Mouse (Mus musculus): ENCODE results near the gene Vti1a. TPM values are rescaled to one million over a fixed set of nuclear protein-coding genes. Genes with fewer than 3 reads are reported as not detected.
A peak's percentile ranks its signal among the peaks of the same experiment; 100 is the strongest.

Vti1a gene
- polyA plus RNA-seq, 1 experiment from 2014 or later, result 24.5 TPM

DNA sequence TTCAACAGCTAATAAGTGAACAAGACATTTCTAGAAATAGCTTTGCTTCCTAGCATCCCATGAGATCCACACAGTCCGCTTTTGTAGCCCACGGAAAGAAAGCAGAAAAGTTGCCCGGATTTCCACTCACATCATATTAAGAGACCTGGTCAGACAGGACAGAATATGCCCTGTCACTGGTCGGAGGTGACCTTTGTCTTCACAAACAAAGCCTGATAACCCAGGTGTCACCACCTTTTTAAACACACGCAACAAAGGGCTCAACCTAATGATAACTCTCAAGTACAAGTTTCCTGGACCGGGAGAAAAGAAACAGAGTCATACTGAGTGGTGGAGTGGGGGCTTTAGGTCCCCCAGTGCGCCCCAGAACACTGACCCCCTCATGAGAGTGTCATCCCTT lies 236.2 kb downstream of the Vti1a start:
- H3K9me3 ChIP-seq (replicated peaks), result no peaks in the 10 kb centered on the region
- no peaks in the 10 kb centered on the region for H3K36me3 ChIP-seq
- 0 out of 2 replicates have a peak overlapping the region, but pooled peaks have one; percentile 3 for H3K4me2 ChIP-seq
- H3K9ac ChIP-seq, result no peak overlapping the region
- H3K27ac ChIP-seq, result peak overlapping the region; percentile 57; the same call in 1 of the 2 replicates
- 78% methylated on average over 7 of the region's 7 CpGs for WGBS (ENCODE audit: insufficient replicate concordance)
- H3K4me3 ChIP-seq, result no peak overlapping the region
- H3K27me3 ChIP-seq (replicated peaks), result no peaks in the 10 kb centered on the region
- no peak for ATAC-seq
- H3K4me1 ChIP-seq, result peaks cover 67% of the 10 kb centered on the region

DNA sequence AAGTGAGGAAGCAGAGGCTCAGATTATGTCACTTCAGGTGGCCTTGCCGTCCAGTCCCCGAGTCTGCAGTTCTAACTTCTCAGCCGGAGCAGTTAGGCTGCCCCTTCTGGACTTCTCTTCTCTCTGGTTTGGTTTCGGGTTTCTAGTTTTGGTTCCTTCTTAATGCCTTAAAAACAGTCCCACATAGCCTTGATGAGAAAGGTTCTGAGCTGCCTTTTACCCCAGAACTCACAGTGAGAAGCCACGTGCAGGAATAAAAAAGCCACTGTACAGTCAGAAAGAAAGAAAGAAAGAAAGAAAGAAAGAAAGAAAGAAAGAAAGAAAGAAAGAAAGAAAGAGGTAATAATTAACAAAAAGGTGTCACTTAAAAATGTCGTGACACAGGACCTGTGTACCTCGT lies 236.8 kb downstream of the Vti1a start:
- H3K4me1 ChIP-seq, result peaks cover 67% of the 10 kb centered on the region
- H3K9me3 ChIP-seq (replicated peaks), result no peaks in the 10 kb centered on the region
- H3K9ac ChIP-seq, result no peak overlapping the region
- H3K4me3 ChIP-seq, result no peak overlapping the region
- ATAC-seq, result no peak
- 60% methylated on average over 7 of the region's 7 CpGs for WGBS (ENCODE audit: insufficient replicate concordance)
- 0 out of 2 replicates have a peak overlapping the region, but pooled peaks have one; percentile 31 for H3K4me2 ChIP-seq
- no peaks in the 10 kb centered on the region for H3K36me3 ChIP-seq
- H3K27me3 ChIP-seq (replicated peaks), result no peaks in the 10 kb centered on the region
- H3K27ac ChIP-seq, result peak overlapping the region; percentile 57

DNA sequence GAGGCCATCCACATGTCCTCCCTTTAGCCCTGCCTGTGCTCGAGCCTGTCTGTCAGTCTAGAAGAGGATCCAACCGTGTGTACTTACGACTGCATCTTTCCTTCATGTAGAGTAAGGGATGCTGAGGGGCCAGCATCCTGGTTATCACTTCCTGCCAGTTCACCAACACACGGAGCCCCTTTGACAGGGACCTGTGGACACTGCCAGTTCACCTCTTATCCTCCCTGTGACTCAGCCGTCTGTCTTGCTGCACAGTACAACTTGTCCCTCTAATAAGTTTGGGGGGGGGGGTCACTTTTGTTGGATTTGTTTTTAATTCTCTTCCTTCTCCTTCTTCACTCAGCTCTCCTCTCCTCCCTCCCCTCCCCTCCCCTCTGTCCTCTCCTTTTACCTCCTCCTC lies 238.2 kb downstream of the Vti1a start:
- peak; percentile 66; the same call in 1 of the 2 replicates for ATAC-seq
- 25% methylated on average over 5 of the region's 5 CpGs for WGBS (ENCODE audit: insufficient replicate concordance)

DNA sequence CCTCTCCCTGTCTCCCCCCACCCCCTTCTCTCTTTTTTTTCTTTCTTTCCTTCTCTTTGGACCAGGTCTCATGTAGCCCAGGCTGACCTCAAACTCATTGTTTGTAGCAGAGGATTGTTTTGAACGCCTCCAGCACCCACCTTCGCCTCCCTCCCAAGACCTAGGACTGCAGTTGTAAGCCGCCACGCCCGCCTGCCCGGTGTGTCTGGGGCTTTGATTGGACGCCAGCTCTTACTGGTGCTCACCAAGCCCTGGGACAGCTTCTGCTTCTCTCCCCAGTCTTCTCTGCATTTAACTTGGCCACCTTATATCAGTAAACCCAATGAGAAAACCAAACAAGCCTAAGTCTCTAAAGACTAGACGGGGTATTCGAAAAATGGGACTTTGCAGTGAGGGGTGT lies 238.6 kb downstream of the Vti1a start:
- no peaks in the 10 kb centered on the region for H3K27me3 ChIP-seq (replicated peaks)
- no peak overlapping the region for H3K9ac ChIP-seq
- peak; percentile 65 for ATAC-seq
- peak overlapping the region; percentile 25 for H3K4me2 ChIP-seq
- no peaks in the 10 kb centered on the region for H3K36me3 ChIP-seq
- H3K9me3 ChIP-seq (replicated peaks), result no peaks in the 10 kb centered on the region
- peaks cover 58% of the 10 kb centered on the region for H3K4me1 ChIP-seq
- H3K27ac ChIP-seq, result no peak overlapping the region
- no peak overlapping the region for H3K4me3 ChIP-seq
- WGBS (ENCODE audit: insufficient replicate concordance), result 62% methylated on average over 9 of the region's 9 CpGs

More for the DNA sequence above, 238.2 kb downstream of the Vti1a start:
- Histone ChIP-seq H3K4me2 (peak overlapping the region; percentile 25), H3K27ac (no peak overlapping the region), H3K36me3 (no peaks in the 10 kb centered on the region), H3K4me1 (peaks cover 58% of the 10 kb centered on the region), H3K27me3 (replicated peaks) (no peaks in the 10 kb centered on the region), H3K9ac (no peak overlapping the region), H3K9me3 (replicated peaks) (no peaks in the 10 kb centered on the region), H3K4me3 (no peak overlapping the region)

DNA sequence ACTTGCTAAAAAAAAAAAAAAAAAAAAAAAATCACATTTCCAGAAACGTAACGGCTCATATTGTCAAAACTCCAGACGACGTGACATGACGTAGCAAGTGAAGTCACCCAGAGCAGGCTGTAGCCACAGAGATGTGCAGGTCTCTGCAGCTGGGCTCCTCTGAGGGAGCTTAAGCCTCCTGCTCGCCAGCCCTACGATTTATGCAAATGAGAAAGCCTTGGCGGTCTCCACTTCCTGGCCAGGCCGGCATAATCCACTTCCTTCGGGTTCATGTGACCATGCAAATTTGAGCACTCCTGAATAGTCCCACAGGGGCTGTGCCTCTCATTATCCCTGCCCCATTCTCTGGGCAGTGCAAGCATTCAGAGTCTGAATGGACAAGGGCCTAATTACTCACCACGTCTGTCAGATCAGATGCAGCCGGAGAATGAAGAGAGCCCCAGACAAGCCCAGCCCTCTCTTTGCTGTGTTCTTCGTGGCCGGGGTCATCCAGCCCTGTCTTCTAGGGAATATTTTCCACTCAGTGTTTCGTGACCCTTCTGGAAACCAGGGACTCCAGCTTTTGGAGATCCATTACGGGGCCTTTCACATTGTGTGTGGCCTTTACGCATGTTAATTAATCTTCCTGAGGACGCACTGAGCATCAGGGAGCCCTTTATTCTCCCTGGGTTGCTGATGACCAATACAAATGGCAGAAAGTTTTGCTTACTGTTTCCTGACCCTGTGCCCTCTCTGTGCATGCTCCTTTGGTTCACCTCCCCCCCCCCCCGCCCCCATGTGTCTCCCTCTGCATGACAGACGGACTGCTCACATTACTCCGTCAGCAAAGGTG lies 240.3 kb downstream of the Vti1a start:
- Histone ChIP-seq H3K4me1 (peaks cover 52% of the 10 kb centered on the region), H3K27me3 (replicated peaks) (no peaks in the 10 kb centered on the region), H3K27ac (0 out of 2 replicates have a peak overlapping the region, but pooled peaks have one; percentile 6), H3K4me2 (peak overlapping the region; percentile 32), H3K4me3 (no peak overlapping the region), H3K9ac (no peak overlapping the region), H3K36me3 (no peaks in the 10 kb centered on the region), H3K9me3 (replicated peaks) (no peaks in the 10 kb centered on the region)
- WGBS (ENCODE audit: insufficient replicate concordance), result 37% methylated on average over 21 of the region's 21 CpGs
- 0 out of 2 replicates have a peak, but pooled peaks have one; percentile 17 for ATAC-seq

DNA sequence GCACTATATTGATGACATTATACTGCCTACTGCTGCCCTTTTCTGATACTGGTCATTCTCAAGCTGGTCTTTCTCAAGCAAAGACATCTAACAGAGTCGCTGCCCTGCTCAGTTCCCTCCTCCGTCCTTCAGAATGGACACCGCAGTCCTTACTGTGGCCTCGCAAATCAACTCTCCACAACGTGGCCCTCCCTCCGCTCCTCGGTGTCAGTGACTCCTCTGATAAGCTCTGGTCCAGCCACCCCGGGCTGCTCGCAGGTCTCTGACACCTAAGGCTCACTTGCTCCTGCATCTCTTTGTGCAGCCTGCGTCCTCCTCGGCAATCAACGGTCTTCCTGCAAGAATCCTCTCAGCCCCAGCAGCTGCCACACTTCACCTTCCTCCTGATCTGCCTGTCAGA lies 243.2 kb downstream of the Vti1a start:
- H3K4me3 ChIP-seq, result no peak overlapping the region
- H3K27me3 ChIP-seq (replicated peaks), result no peaks in the 10 kb centered on the region
- WGBS (ENCODE audit: insufficient replicate concordance), result 69% methylated on average over 12 of the region's 12 CpGs
- H3K27ac ChIP-seq, result no peak overlapping the region
- no peaks in the 10 kb centered on the region for H3K36me3 ChIP-seq
- H3K9ac ChIP-seq, result no peak overlapping the region
- H3K4me2 ChIP-seq, result no peak overlapping the region
- peaks cover 39% of the 10 kb centered on the region for H3K4me1 ChIP-seq
- ATAC-seq, result no peak
- no peaks in the 10 kb centered on the region for H3K9me3 ChIP-seq (replicated peaks)

DNA sequence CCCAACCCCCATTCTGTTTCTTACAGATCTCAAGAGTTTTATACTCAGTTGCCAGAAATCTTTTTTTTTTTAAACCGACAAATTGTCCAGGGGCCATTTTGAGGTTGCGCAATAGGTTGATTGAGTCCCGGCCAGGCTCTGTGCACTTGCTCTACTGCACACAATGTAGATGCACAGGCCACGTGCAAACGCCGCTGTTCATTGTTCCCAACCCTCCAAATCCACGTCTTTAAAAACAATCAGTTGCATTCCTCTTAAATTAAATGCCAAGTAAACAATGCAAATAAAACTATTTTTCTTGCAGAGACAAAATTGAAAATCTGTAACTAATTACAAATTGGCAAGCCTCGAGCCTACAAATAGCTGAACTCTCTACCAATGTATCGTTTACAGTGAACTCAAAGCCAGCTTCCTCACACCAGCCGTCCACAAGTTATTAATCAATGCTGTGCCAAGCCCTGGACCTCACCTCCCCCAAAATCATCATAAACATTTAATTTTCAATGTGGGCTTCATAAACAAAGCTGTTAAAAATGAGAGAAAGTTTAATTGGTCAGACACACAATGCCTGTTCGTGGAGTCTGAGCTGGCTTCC lies 244.1 kb downstream of the Vti1a start:
- Histone ChIP-seq H3K4me3 (no peak overlapping the region), H3K9me3 (replicated peaks) (no peaks in the 10 kb centered on the region), H3K4me2 (no peak overlapping the region), H3K9ac (no peak overlapping the region), H3K4me1 (peaks cover 41% of the 10 kb centered on the region), H3K27me3 (replicated peaks) (no peaks in the 10 kb centered on the region), H3K36me3 (no peaks in the 10 kb centered on the region), H3K27ac (no peak overlapping the region)
- ATAC-seq, result no peak
- 80% methylated on average over 11 of the region's 11 CpGs for WGBS (ENCODE audit: insufficient replicate concordance)

DNA sequence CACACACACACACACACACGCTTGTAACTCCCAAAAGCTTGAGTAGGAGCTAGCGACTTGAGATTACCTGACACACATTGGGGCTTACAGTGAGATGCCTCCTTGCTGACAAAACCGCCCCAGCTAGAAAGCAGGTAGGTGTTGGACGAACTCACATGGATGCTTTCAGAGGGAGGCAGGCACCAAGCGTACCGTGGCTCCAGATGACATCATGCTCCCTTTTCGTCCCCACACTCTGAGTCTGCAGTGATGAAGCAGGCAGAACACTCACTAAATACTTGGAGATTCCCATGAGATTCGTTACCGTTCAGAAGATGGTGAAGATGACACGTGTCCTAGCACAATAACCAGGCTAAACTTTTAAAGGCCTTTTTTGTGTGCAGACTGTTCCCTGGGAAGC lies 245.4 kb downstream of the Vti1a start:
- ATAC-seq, result no peak

DNA sequence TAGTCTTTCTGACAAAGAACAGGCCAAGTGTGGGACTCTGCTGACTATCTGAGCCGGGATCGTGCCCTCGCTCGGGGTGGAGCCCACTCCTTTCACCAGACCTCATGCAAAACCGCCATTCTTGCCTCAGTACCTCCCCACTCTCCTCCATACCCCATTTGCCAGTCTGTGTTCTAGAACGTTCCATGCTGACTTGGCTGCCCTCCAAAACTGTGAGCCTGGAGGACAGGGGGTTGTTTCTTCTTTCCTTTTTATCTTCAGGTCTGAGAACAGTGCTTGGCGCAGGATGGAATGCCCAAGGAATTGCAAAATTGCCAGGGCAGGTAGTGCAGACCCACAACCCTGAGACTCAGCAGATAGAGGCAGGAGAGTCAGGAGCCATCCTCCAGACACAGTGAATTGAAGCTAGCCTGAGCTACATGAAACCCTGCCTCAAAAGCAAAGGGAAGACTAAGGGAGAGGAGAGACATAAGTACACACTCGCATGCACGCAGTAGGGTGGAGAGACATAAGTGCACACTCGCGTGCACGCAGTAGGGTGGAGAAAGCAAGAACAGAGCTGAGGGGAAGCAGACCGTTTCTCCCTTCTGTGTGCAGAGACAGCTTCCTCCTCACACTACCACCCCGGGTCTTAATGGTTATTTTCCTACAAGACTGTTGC lies 246.5 kb downstream of the Vti1a start:
- Histone ChIP-seq H3K27ac (peak overlapping the region; percentile 68; the same call in 1 of the 2 replicates), H3K36me3 (no peaks in the 10 kb centered on the region), H3K4me1 (peaks cover 49% of the 10 kb centered on the region), H3K9me3 (replicated peaks) (no peaks in the 10 kb centered on the region), H3K4me2 (no peak overlapping the region), H3K27me3 (replicated peaks) (no peaks in the 10 kb centered on the region), H3K9ac (no peak overlapping the region), H3K4me3 (no peak overlapping the region)
- 83% methylated on average over 14 of the region's 14 CpGs for WGBS (ENCODE audit: insufficient replicate concordance)
- ATAC-seq, result no peak

More for the DNA sequence above, 245.4 kb downstream of the Vti1a start:
- Histone ChIP-seq H3K27ac (no peak overlapping the region), H3K4me1 (peaks cover 43% of the 10 kb centered on the region), H3K4me3 (no peak overlapping the region), H3K4me2 (no peak overlapping the region), H3K27me3 (replicated peaks) (no peaks in the 10 kb centered on the region), H3K36me3 (no peaks in the 10 kb centered on the region), H3K9ac (no peak overlapping the region), H3K9me3 (replicated peaks) (no peaks in the 10 kb centered on the region)
- 89% methylated on average over 10 of the region's 10 CpGs for WGBS (ENCODE audit: insufficient replicate concordance)

DNA sequence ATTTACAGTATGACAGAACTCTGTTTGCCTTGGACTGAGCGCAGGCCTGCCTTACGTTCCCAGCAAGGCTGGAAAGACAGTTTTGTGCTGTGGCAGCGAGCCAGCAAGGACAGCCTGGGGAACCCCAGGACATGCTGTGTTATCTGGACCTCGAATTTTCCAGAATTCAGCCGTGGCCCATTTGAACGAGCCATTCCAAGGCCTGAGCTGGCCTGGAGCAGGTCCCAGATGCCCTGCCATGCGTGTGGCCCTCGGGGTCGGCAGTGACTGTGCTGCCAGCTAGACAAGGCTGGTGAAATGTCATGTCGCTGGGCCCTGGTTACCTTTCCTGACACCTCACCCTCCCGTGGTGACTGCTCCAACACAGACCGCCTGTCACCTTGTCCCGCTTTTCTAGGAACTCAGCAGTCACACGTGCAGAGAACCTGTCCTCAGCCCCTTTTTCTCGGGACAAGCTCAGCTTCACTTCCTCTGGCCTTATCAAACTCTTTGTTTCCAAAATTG lies 247.1 kb downstream of the Vti1a start:
- Histone ChIP-seq H3K27me3 (replicated peaks) (no peaks in the 10 kb centered on the region), H3K9me3 (replicated peaks) (no peaks in the 10 kb centered on the region), H3K27ac (peak overlapping the region; percentile 68; the same call in 1 of the 2 replicates), H3K36me3 (no peaks in the 10 kb centered on the region), H3K4me2 (no peak overlapping the region), H3K4me3 (no peak overlapping the region), H3K4me1 (peaks cover 49% of the 10 kb centered on the region), H3K9ac (no peak overlapping the region)
- 65% methylated on average over 15 of the region's 15 CpGs for WGBS (ENCODE audit: insufficient replicate concordance)
- no peak for ATAC-seq

DNA sequence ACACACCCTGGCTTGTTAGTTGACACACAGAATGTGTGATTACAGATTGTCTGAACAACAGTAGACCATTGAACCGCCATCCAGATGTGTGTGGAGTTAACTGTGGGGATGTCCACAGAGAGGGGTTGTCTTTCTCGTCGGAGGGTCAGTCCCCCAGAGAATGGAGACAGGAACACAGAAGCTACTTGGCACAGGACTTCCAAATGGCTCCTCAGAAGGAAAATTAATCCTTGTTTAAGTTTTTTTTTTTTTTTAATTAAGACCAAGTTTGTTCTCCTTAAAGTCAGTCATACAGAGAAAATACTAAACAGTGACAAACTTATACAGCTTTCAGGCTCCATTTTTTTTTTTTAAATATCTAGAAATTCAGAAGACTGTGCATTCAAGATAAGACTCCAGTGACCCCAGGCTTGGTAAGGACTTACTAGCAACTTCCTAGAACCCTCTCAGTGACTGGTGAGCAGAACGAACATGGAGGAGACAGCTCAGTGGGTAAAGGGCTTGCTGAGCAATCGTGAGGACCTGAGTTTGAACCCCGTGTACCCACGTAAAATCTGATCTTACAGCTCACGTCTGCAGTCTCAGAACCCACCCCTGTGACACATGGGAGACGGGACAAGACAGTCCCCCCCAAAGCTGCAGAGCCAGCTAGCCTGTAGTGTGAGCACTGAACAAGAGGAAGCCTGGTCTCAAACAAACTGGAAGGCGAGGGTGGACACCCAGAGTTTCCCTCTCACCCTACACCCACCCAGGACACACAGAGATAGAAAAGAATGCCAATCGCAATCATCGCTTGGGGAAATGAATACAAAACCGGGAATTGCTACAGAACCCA lies 248.2 kb downstream of the Vti1a start:
- 0 out of 2 replicates have a peak overlapping the region, but pooled peaks have one; percentile 22 for H3K9ac ChIP-seq
- no peaks in the 10 kb centered on the region for H3K27me3 ChIP-seq (replicated peaks)
- H3K4me1 ChIP-seq, result peaks cover 60% of the 10 kb centered on the region
- H3K9me3 ChIP-seq (replicated peaks), result no peaks in the 10 kb centered on the region
- H3K27ac ChIP-seq, result peak overlapping the region; percentile 68
- H3K4me3 ChIP-seq, result no peak overlapping the region
- no peaks in the 10 kb centered on the region for H3K36me3 ChIP-seq
- H3K4me2 ChIP-seq, result peak overlapping the region; percentile 38
- WGBS (ENCODE audit: insufficient replicate concordance), result 46% methylated on average over 13 of the region's 13 CpGs
- peak; percentile 81 for ATAC-seq
